Mouse (Mus musculus) bone marrow macrophage, adult 2 months (primary cell): ENCODE measurements around the gene Vopp1. TPM values are rescaled to one million over a fixed set of nuclear protein-coding genes. Genes with fewer than 3 reads are reported as not detected.

Experiments
- H3K27ac ChIP-seq: 2 replicates; pipeline ENCODE4 v1.5.1; 2012; ENCODE audit warnings: low read depth, low read length; ENCODE audit not compliant: insufficient read depth
- H3K4me1 ChIP-seq: 2 replicates; pipeline ENCODE4 v1.6.1; 2012; ENCODE audit warnings: low read length; ENCODE audit not compliant: control insufficient read depth, insufficient read depth
- H3K4me3 ChIP-seq: 2 replicates; pipeline ENCODE4 v1.5.1; 2012; ENCODE audit warnings: mild to moderate bottlenecking, low read length, moderate library complexity; ENCODE audit not compliant: insufficient read depth
- CTCF ChIP-seq: IDR thresholded peaks from 2 replicates; pipeline ENCODE4 v1.5.1; 2012; ENCODE audit warnings: low read depth, mild to moderate bottlenecking, low read length, moderate library complexity
- POLR2A ChIP-seq: IDR thresholded peaks from 2 replicates; pipeline ENCODE4 v1.6.1; 2012; ENCODE audit warnings: mild to moderate bottlenecking, low read depth, low read length, borderline replicate concordance
- polyA plus RNA-seq: library from polyadenylated mRNA; stranded (reverse); fragments of >200 nt; gene quantifications from 2 replicates; pipeline ENCODE4 v1.2.4, GENCODE M21; 2012; ENCODE audit not compliant: missing spikeins, insufficient read depth, insufficient read length

The Vopp1 gene
- polyA plus RNA-seq, 1 experiment, result 17.0 TPM

DNA sequence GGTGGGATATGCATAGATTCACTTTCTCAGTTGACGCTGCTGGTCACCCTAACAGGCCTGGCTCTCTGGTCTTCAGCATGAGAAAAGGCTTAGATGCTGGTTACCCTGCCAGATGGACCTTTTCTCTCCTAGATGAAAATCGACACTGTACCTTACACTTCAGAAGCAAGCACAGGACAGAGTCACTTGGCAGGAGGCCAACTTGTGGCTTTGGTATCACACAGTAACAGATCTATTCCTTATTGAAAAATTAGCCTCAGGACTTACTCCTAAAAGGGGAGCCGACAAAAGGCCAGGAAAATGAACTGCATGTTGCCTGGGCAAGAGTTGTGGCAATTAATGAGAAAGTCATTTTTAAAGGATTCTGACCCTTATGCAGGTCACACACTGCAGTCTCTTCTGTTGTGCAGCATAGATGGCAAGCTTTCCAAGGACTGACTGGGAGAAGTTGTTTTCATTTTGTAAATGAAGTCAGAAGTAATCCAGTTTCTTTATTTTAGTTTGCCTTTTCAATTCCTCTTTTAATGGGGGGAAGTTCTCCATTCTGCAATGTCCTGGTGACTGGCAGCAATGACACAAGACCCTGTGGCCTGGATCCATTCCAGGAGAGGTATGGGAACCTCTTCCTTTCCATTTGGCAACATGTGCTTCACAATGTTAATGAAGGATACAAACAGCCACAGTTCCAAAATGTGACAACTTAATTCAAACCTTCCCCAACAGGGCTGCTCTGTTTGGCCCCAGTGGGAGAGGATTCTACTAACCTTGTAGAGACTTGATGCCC is 59.7 kb downstream of the Vopp1 start:
- TF ChIP-seq CTCF (no peak), POLR2A (no peak)
- Histone ChIP-seq H3K27ac (peak overlapping the region; percentile 76), H3K4me3 (peak overlapping the region; percentile 9; the same call in 1 of the 2 replicates), H3K4me1 (peaks cover 40% of the 10 kb centered on the region)

DNA sequence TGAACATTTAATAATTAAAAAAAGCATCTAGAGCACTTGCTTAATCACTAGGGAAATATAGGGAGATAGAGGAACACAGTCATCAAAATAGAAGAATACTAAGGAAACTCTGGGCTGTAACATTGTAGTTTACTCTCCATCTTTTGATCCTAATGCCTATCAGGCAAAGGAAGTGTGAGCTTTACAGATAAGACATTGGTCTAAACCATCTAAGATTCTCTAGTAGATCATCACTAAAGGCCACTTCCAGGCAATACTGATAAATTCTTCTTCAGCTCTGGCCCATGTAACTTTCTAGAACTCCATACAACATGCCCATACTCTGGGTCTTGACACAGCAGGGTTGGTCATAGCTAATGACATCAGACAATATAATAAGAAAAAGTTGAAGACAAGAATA is 61.9 kb downstream of the Vopp1 start:
- Histone ChIP-seq H3K4me3 (no peak overlapping the region), H3K4me1 (peaks cover 26% of the 10 kb centered on the region), H3K27ac (no peak overlapping the region)
- no peak for TF ChIP-seq POLR2A
- no peak for TF ChIP-seq CTCF

DNA sequence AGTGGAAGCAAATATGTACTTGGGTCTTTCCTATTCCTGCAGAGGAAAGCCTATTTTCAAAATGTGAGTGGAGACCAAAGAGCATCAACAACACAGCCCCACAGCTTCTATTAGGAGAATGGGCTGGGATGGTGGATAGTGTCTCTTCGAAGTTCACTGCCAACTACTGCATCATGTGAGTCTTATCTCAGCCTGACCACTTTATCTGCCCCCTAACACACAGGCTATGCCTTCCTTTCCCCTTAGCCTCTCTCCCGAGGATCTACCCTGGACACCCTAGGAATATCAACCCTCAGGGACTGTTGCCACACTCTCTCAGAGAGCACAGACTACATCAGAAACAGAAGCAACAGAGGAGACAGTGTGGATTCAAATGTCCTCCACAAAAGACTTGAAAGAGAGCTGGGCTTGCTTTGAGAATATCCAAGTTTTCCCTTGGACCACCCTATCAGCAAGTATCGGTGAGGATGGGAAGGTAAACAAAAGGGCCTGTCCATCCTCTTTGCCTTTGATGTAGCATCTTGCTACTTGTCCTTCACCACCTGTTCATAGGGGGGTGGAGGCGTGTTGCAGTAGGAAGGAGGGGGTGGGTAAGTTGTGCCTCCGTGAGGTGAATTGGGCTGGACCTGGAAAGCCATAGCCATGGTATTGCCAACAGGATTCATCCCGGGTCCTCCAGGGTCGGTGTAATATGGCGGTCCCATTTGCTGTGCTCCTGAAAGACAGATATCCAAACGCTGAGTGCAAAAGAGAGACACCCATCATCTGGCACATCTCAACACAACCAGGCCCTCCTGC is 70.8 kb downstream of the Vopp1 start:
- no peak overlapping the region for H3K4me3 ChIP-seq
- H3K4me1 ChIP-seq, result peaks cover 8% of the 10 kb centered on the region; the same call in 1 of the 2 replicates
- no peak for TF ChIP-seq CTCF
- TF ChIP-seq POLR2A, result no peak

GRCm38 (mm10) chr6:57745748-57746129 is 79.2 kb downstream of the Vopp1 start:
- no peak overlapping the region for H3K27ac ChIP-seq
- no peak overlapping the region for H3K4me3 ChIP-seq
- TF ChIP-seq CTCF (no peak), POLR2A (no peak)
- peaks cover 5% of the 10 kb centered on the region for H3K4me1 ChIP-seq

More for the DNA sequence above, 70.8 kb downstream of the Vopp1 start:
- no peak overlapping the region for H3K27ac ChIP-seq

DNA sequence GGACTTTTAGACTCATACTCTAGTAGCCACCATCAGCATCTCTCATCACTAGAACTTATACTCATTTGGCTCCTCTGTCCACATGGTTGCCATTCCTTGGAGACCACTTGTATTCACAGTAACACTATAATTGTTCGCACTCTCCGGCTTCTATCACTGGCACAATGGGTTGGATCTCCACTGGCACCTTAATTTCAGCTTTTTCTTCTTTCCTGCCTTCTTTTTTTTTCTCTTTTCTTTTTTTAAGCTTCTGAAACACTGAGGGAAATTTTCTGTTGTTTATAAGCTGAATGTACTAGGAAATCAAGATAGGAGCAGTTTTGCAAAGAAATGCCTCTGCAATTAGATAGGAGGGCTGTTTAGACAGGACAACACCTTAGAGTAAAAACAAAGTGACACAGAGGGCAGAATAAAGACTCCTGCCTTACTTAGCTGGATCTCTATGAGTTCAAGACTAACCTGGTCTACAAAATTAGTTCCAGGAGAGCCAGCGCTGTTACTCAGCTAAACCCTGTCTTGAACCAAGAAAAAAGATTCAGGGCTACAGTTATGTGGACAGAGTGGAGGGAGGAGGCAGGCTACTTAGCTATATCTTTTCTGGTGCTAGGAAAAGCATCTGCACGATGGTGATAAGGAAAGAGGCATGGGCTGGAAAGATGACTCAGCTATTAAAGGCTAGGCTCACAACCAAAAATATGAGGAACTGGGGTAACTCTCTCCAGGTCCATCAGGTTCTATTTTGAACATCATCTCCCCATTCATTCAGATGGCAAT is 79.8 kb downstream of the Vopp1 start:
- Histone ChIP-seq H3K4me3 (no peak overlapping the region), H3K4me1 (peaks cover 5% of the 10 kb centered on the region), H3K27ac (no peak overlapping the region)
- no peak for TF ChIP-seq POLR2A
- TF ChIP-seq CTCF, result no peak

GRCm38 (mm10) chr6:57744123-57744522 is 80.8 kb downstream of the Vopp1 start:
- no peak overlapping the region for H3K4me3 ChIP-seq
- H3K4me1 ChIP-seq, result peaks cover 5% of the 10 kb centered on the region
- H3K27ac ChIP-seq, result no peak overlapping the region
- TF ChIP-seq POLR2A (no peak), CTCF (no peak)

GRCm38 (mm10) chr6:57743333-57743732 is 81.6 kb downstream of the Vopp1 start:
- Histone ChIP-seq H3K27ac (no peak overlapping the region), H3K4me1 (peaks cover 5% of the 10 kb centered on the region)

DNA sequence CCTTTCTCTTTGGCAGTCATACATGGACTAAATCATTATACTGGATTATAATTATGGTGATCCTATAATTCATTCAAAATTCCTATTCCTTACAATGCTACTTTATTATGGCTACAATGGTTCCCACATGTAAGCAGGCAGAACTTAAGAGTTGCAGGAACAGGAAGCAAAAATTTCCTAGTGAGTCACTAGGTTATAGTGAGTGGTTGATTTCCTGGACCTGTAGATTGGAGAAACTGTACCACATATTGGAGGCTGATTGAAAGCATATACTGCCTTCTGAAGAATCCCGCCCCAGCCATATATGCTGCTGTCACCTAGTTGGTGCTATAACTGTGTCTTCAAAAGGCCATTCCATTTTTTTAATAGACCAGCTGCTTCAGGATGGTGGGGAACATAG is 82.2 kb downstream of the Vopp1 start:
- no peak overlapping the region for H3K27ac ChIP-seq
- H3K4me3 ChIP-seq, result no peak overlapping the region
- TF ChIP-seq CTCF, result no peak
- no peak for TF ChIP-seq POLR2A
- peaks cover 5% of the 10 kb centered on the region for H3K4me1 ChIP-seq

More at GRCm38 (mm10) chr6:57743333-57743732, 81.6 kb downstream of the Vopp1 start:
- TF ChIP-seq POLR2A, result no peak
- TF ChIP-seq CTCF, result 0 out of 2 replicates have a peak, but pooled peaks have one; percentile 32
- no peak overlapping the region for H3K4me3 ChIP-seq

GRCm38 (mm10) chr6:57721347-57721746 is 103.6 kb downstream of the Vopp1 start:
- 0 out of 2 replicates have a peak overlapping the region, but pooled peaks have one; percentile 5 for H3K27ac ChIP-seq
- no peak overlapping the region for H3K4me3 ChIP-seq
- H3K4me1 ChIP-seq, result peaks cover 10% of the 10 kb centered on the region
- no peak for TF ChIP-seq CTCF
- TF ChIP-seq POLR2A, result no peak

DNA sequence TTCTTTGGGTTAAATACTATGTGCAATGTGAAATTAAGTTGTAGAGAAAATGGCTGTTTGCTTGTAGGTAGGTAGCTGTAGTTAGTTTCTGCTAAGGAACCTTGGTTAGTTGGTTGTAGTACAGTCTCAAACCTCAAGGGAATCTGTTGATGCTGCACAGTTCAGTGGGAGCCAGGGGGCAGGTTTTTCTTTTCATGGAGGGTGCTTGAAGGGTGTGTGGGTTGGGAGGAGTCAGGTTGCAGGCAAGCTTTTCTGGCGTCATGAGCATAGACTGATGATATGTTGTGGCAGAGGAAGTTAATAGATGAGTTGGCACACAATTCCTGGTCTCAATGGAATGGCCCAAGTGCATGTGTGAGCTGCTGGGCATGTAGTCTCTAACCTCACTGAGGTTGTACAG is 113.2 kb downstream of the Vopp1 start:
- TF ChIP-seq POLR2A (no peak), CTCF (no peak)
- Histone ChIP-seq H3K4me3 (no peak overlapping the region), H3K4me1 (peaks cover 10% of the 10 kb centered on the region), H3K27ac (no peak overlapping the region)
